Mouse (Mus musculus) bone marrow macrophage, adult 2 months (primary cell): ENCODE results near the gene Myo1b.

Experiments
- CTCF ChIP-seq: IDR thresholded peaks from 2 replicates; pipeline ENCODE4 v1.5.1; 2012; ENCODE audit warnings: low read depth, mild to moderate bottlenecking, low read length, moderate library complexity
- POLR2A ChIP-seq: IDR thresholded peaks from 2 replicates; pipeline ENCODE4 v1.6.1; 2012; ENCODE audit warnings: mild to moderate bottlenecking, low read depth, low read length, borderline replicate concordance

- TF ChIP-seq CTCF, result no peak
- no peak for TF ChIP-seq POLR2A
Measured at GRCm38 (mm10) chr1:51706106-51706505, 209.8 kb downstream of the Myo1b start.
